Mouse (Mus musculus): ENCODE measurements around the gene Kcnmb1. TPM values are rescaled to one million over a fixed set of nuclear protein-coding genes. Genes with fewer than 3 reads are reported as not detected.

Gene Kcnmb1
- polyA plus RNA-seq, 1 experiment: 1.8 TPM

DNA sequence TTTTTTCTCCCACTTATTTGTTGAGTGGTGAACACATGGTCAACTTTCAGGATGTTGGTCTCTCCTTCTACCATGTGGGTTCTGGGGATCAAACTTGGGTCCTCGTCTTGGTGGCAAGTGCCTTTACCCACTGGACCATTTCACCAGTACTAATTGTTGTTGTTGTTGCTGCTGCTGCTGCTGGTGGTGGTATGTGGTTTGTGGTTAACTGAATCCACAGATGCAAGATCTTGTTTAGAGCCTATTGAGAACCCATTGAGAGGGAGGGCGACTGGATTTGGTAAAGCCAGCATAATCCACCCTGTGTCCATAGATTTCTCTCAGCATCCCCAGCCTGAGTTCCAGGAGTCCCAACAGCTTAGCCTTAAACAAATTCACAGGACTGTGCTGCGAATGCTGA lies 37.6 kb downstream of the Kcnmb1 start:
- no peak for DNase-seq (ENCODE audit: low read depth)

DNA sequence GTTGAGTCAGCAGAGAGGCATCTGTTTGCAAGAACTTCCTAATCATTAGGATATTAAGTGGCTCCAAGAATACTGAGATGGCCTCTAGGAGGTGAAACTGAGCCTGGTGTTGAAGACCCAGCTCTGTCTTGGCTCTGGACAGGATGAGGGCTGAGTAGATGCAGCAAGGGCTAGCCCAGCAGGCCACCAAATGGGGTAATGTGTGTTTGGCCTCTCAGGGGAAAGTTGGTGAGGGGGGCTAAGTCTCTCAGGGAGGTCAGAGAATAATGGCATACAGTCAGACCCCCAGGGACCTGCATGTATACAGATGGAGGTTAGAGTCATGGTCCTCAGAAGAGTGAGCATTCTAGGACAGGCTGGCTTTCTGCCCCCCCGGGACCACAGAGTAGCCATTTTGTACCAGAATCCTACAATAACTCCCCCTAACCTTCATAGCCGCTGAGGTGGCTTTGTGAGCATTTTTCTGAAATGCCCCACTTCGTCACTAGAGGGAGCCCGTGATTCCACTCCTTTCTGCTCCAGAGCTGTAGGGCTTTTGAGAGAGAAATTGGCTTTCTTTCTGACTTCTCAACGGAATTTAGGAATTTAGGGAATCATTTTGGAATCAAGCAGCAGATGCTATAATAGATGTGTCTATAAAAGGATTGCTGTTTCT lies 39.3 kb downstream of the Kcnmb1 start:
- DNase-seq (ENCODE audit: low read depth): no peak

GRCm38 (mm10) chr11:34002593-34002965 lies 39.8 kb downstream of the Kcnmb1 start:
- DNase-seq (ENCODE audit: low read depth): no peak

- no peak for DNase-seq (ENCODE audit: low read depth)
Observed at GRCm38 (mm10) chr11:34007616-34008015, 44.8 kb downstream of the Kcnmb1 start.

- DNase-seq (ENCODE audit: low read depth): no peak
Observed at GRCm38 (mm10) chr11:34008214-34008613, 45.4 kb downstream of the Kcnmb1 start.

GRCm38 (mm10) chr11:34008702-34009101 lies 45.9 kb downstream of the Kcnmb1 start:
- DNase-seq (ENCODE audit: low read depth): no peak

DNA sequence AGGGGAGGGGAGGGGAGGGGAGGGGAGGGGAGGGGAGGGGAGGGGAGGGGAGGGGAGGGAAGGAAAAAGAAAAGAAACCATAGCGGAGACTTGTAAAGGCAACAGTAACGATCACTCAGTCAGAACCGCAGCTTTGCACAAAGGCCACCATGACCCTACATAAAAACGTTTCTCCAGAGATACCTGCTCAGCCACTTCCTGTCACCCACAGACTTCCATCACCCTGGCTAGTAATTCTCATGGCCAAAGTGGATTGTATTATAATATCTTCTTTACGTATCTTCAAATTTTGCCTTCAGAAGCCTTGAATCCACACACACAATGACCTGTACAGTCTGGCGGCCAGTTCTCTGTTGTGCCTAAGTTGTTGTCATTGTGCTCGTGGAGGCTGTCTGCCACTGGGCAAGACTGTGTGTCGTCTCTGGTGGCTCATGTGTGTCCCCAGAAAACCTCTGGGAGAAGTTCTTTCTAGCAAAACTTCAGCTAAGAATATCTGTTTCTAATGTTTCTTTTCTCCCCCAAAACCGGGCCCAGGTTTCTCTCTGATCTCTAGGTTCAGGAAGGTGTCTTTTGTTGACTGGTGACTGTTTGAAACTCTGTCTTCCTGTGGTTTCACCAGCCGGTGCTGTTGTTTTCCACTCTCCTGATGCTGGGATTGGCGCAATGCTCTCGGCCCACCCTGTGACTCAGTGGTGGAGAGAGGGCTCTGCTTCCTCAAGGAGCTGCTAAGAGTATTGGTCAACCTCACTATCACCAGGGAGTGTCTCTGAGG lies 46.7 kb downstream of the Kcnmb1 start:
- DNase-seq (ENCODE audit: low read depth): no peak

GRCm38 (mm10) chr11:34010133-34010858 lies 47.5 kb downstream of the Kcnmb1 start:
- DNase-seq (ENCODE audit: low read depth): no peak

DNA sequence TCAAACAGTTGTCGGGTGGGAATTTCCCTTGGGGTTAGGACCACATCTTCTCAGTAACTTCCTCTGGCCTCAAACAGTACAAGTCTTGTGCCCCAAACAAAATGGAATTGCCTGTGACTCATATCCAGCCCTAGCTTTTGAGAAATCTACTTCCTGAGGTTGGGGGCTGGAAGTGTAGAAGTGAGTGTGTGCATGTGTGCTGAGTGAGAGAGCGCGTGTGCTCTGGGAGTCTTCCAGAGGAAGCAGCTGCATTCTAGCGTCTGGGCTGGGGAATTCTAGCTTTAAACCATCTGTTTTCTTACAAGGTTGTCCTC lies 48.0 kb downstream of the Kcnmb1 start:
- no peak for DNase-seq (ENCODE audit: low read depth)

DNA sequence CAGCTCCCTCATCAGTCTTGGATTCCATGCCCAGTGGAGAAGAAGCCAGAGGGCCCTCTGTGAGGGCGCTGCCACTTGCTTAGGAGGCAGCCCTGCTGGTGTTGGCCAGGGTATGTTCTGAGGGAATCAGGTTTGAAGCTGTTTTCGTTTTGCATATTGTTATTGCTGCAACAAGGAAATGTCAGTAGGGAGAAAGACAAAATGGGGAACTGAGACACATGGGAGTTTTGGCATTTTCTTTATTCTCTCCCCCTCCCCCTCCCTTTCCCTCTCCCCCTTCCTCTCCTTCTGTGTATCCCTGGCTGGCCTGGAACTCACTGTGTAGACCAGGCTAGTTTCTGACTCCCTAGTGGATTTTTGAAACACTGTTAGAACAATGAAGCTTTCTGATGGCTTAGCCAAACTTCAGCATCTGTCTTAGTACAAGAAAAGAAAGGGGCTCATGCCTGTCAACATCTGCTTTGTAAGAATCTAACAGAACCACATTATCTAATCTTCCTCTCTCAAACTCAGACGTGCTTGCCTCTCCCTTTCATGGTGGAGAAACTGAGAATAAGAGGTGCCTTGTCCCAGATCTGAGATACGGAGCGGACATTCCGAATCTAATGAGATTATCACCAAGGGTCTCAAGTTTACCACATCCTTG lies 49.3 kb downstream of the Kcnmb1 start:
- DNase-seq (ENCODE audit: low read depth): no peak

Other genes with a start within 250 kb of the Kcnmb1 start
- gene Kcnip1, start 30.1 kb downstream of the Kcnmb1 start, polyA plus RNA-seq (2012; rRNA removed): 4.4 TPM in 2 replicates
- gene Lcp2, start 83.9 kb downstream of the Kcnmb1 start, polyA plus RNA-seq (2012; rRNA removed): 3.0 and 3.3 TPM in 2 replicates
- gene 4930469K13Rik, start 135.5 kb downstream of the Kcnmb1 start, polyA plus RNA-seq (2012; rRNA removed): 1.2 and 1.4 TPM in 2 replicates
- gene Foxi1, start 245.1 kb downstream of the Kcnmb1 start, polyA plus RNA-seq (2012; rRNA removed): 22.2 and 29.9 TPM in 2 replicates